Mouse (Mus musculus): ENCODE measurements at regions not wholly inside any gene's neighbourhood (a gene's known extent, or its start where the extent isn't known, plus 50 kb on each side); places are given as distances from the start of the nearest gene placed in this dataset.

GRCm38 (mm10) chrX:133119026-133119425, 569.8 kb downstream of the Pcdh19 start:
- no peak for DNase-seq

- no peak for DNase-seq
Observed at GRCm38 (mm10) chrX:133110173-133110572, 578.6 kb downstream of the Pcdh19 start.

GRCm38 (mm10) chrX:133092983-133093382, 595.8 kb downstream of the Pcdh19 start:
- no peak for DNase-seq

- DNase-seq, result peak; percentile 17
Observed at GRCm38 (mm10) chrX:133064116-133064515, 624.7 kb downstream of the Pcdh19 start.

Data from adrenal gland, postnatal 14 days (tissue).